Mouse (Mus musculus) left cerebral cortex, adult 2 months (tissue): ENCODE data around the gene Fnbp1. TPM values are rescaled to one million over a fixed set of nuclear protein-coding genes. Genes with fewer than 3 reads are reported as not detected.
A peak's percentile ranks its signal among the peaks of the same experiment; 100 is the strongest.

Experiments used
- DNase-seq, 2 experiments: peaks; one replicate each; pipeline ENCODE4 v3.0.0; 2021 to 2022; ENCODE audit warnings: low spot score in 2 of 2, mixed read lengths in 1 of 2; ENCODE audit errors: extremely low spot score in 1 of 2
- H3K27ac ChIP-seq: fragments of 200-600 bp; 2 replicates; pipeline ENCODE4 v1.8.1; 2022
- H3K4me3 ChIP-seq: fragments of 200-600 bp; 2 replicates; pipeline ENCODE4 v1.8.1; 2022
- CTCF ChIP-seq: fragments of 200-600 bp; IDR thresholded peaks from 2 replicates; pipeline ENCODE4 v1.8.1; 2022; ENCODE audit warnings: antibody characterized with exemption, mild to moderate bottlenecking, moderate library complexity
- intact Hi-C: fragments of 180-260 bp; cut with DNase I; formaldehyde crosslinking; loops from one replicate; pipeline ENCODE4 v1.15.1; 2025
- total RNA-seq, 2 experiments: library from RNA; stranded (reverse); gene quantifications; 2 replicates each; pipeline ENCODE4 v1.2.3; 2021

The Fnbp1 gene
- total RNA-seq, 2 experiments from 2014 or later = 85.8 to 101 TPM

GRCm38 (mm10) chr2:31133981-31134380 lies 7.8 kb downstream of the Fnbp1 start:
- no peak overlapping the region for H3K4me3 ChIP-seq
- DNase-seq = no peak
- H3K27ac ChIP-seq = no peak overlapping the region
- intact Hi-C loops = no loop called here
- no peak for TF ChIP-seq CTCF

- no peak for TF ChIP-seq CTCF
- intact Hi-C loops = no loop called here
- DNase-seq = no peak
- no peak overlapping the region for H3K4me3 ChIP-seq
- no peak overlapping the region; the same call in 1 of the 2 replicates for H3K27ac ChIP-seq
Observed at GRCm38 (mm10) chr2:31132682-31133081, 9.1 kb downstream of the Fnbp1 start.

GRCm38 (mm10) chr2:31130815-31131299 lies 11.0 kb downstream of the Fnbp1 start:
- H3K4me3 ChIP-seq = no peak overlapping the region
- H3K27ac ChIP-seq = no peak overlapping the region
- intact Hi-C loops = no loop called here
- no peak for TF ChIP-seq CTCF
- no peak for DNase-seq

GRCm38 (mm10) chr2:31129742-31130518 lies 11.9 kb downstream of the Fnbp1 start:
- no peak for DNase-seq
- intact Hi-C loops = no loop called here
- no peak for TF ChIP-seq CTCF
- H3K27ac ChIP-seq = no peak overlapping the region
- no peak overlapping the region for H3K4me3 ChIP-seq

GRCm38 (mm10) chr2:31127899-31128298 lies 13.9 kb downstream of the Fnbp1 start:
- intact Hi-C loops = no loop called here
- Histone ChIP-seq H3K4me3 (no peak overlapping the region), H3K27ac (no peak overlapping the region; the same call in 1 of the 2 replicates)
- DNase-seq = no peak
- TF ChIP-seq CTCF = no peak

GRCm38 (mm10) chr2:31127219-31127618 lies 14.6 kb downstream of the Fnbp1 start:
- intact Hi-C loops = no loop called here

GRCm38 (mm10) chr2:31126048-31126447 lies 15.8 kb downstream of the Fnbp1 start:
- intact Hi-C loops = no loop called here
- TF ChIP-seq CTCF = no peak
- H3K4me3 ChIP-seq = no peak overlapping the region
- DNase-seq = no peak
- H3K27ac ChIP-seq = no peak overlapping the region

More at GRCm38 (mm10) chr2:31127219-31127618, 14.6 kb downstream of the Fnbp1 start:
- H3K4me3 ChIP-seq = no peak overlapping the region
- no peak for DNase-seq
- H3K27ac ChIP-seq = peak overlapping the region; percentile 32; the same call in 1 of the 2 replicates
- no peak for TF ChIP-seq CTCF

GRCm38 (mm10) chr2:31125156-31125555 lies 16.7 kb downstream of the Fnbp1 start:
- DNase-seq = no peak
- Histone ChIP-seq H3K4me3 (no peak overlapping the region), H3K27ac (no peak overlapping the region)
- no peak for TF ChIP-seq CTCF
- intact Hi-C loops = no loop called here

GRCm38 (mm10) chr2:31124694-31125093 lies 17.1 kb downstream of the Fnbp1 start:
- Histone ChIP-seq H3K27ac (0 out of 2 replicates have a peak overlapping the region, but pooled peaks have one; percentile 1), H3K4me3 (no peak overlapping the region)
- no peak for DNase-seq
- intact Hi-C loops = no loop called here
- no peak for TF ChIP-seq CTCF

GRCm38 (mm10) chr2:31123493-31123892 lies 18.3 kb downstream of the Fnbp1 start:
- DNase-seq = no peak
- Histone ChIP-seq H3K4me3 (no peak overlapping the region), H3K27ac (no peak overlapping the region)
- no peak for TF ChIP-seq CTCF
- intact Hi-C loops = no loop called here

GRCm38 (mm10) chr2:31122806-31123205 lies 19.0 kb downstream of the Fnbp1 start:
- no peak overlapping the region for H3K4me3 ChIP-seq
- no peak for TF ChIP-seq CTCF
- no peak for DNase-seq
- intact Hi-C loops = no loop called here
- no peak overlapping the region for H3K27ac ChIP-seq

GRCm38 (mm10) chr2:31121131-31121693 lies 20.6 kb downstream of the Fnbp1 start:
- Histone ChIP-seq H3K4me3 (no peak overlapping the region), H3K27ac (no peak overlapping the region)
- DNase-seq = no peak
- no peak for TF ChIP-seq CTCF
- intact Hi-C loops = no loop called here
